Mouse (Mus musculus) spleen, embryonic (tissue): Measurements from ENCODE around the gene Mapk6.
"Not testable (repeated sequence)": the region's sequence is repeated elsewhere in the genome, so short reads cannot be mapped to it uniquely, and the experiment has no call there.

ENCODE experiments used
- CTCF ChIA-PET: fragments of 350-600 bp; sonication (Branson Sonifier 250); formaldehyde crosslinking; loops from one replicate; lab custom pipeline; 2022; lab: Charles Lee

Gene Mapk6

GRCm38 (mm10) chr9:75409852-75410378, at the start of gene Mapk6:
Mapk6 (minus strand) TSS chr9:75410005.
- CTCF ChIA-PET = interaction anchor here (1.2 to 1.8 kb wide), 2 partner anchors 24 to 27 kb away, joined by 7 read pairs; no protein-coding TSS in a partner anchor

GRCm38 (mm10) chr9:75455684-75456083, 45.9 kb upstream of the Mapk6 start:
- CTCF ChIA-PET = no interaction called here

- CTCF ChIA-PET = no interaction called here
These were observed 44.2 kb upstream of the Mapk6 start for GRCm38 (mm10) chr9:75453994-75454393.

- CTCF ChIA-PET = no interaction called here
These were observed 38.2 kb upstream of the Mapk6 start for GRCm38 (mm10) chr9:75448021-75448420.

GRCm38 (mm10) chr9:75446574-75446973, 36.8 kb upstream of the Mapk6 start:
- CTCF ChIA-PET = not testable (repeated sequence)

- CTCF ChIA-PET = no interaction called here
These were observed 35.2 kb upstream of the Mapk6 start for GRCm38 (mm10) chr9:75444981-75445380.

- CTCF ChIA-PET = interaction anchor here (0.9 kb wide), 1 partner anchor 11 kb away, joined by 7 read pairs; no protein-coding TSS in a partner anchor
These were observed 31.9 kb upstream of the Mapk6 start for GRCm38 (mm10) chr9:75441691-75442131.

GRCm38 (mm10) chr9:75440796-75441666, 31.2 kb upstream of the Mapk6 start, which contains the start of gene Leo1:
Leo1 (plus strand) TSS chr9:75441524.
- CTCF ChIA-PET = interaction anchor here (0.6 to 1.5 kb wide), 4 partner anchors 10 to 38 kb away, joined by 3 to 12 read pairs (median 5); no protein-coding TSS in a partner anchor

GRCm38 (mm10) chr9:75437653-75438385, 28.0 kb upstream of the Mapk6 start:
- CTCF ChIA-PET = interaction anchor here (0.9 to 1.0 kb wide), 2 partner anchors 28 to 31 kb away, joined by 7 to 12 read pairs; partner anchors contain the start of gene Mapk6

- CTCF ChIA-PET = interaction anchor here (0.6 to 1.4 kb wide), 2 partner anchors 33 to 74 kb away, joined by 4 read pairs; no protein-coding TSS in a partner anchor
These were observed 26.1 kb upstream of the Mapk6 start for GRCm38 (mm10) chr9:75435918-75436317.

- CTCF ChIA-PET = no interaction called here
These were observed 25.5 kb upstream of the Mapk6 start for GRCm38 (mm10) chr9:75435291-75435690.

GRCm38 (mm10) chr9:75434872-75435271, 25.1 kb upstream of the Mapk6 start:
- CTCF ChIA-PET = no interaction called here

- CTCF ChIA-PET = interaction anchor here (1.7 kb wide), 1 partner anchor 24 kb away, joined by 7 read pairs; the partner anchor contains the start of gene Mapk6
These were observed 24.5 kb upstream of the Mapk6 start for GRCm38 (mm10) chr9:75434172-75434793.

GRCm38 (mm10) chr9:75432694-75433093, 22.9 kb upstream of the Mapk6 start:
- CTCF ChIA-PET = interaction anchor here (1.1 to 1.7 kb wide), 2 partner anchors 23 to 71 kb away, joined by 4 to 7 read pairs; partner anchors contain the start of gene Mapk6

GRCm38 (mm10) chr9:75430822-75431621, 21.2 kb upstream of the Mapk6 start:
- CTCF ChIA-PET = interaction anchor here (0.9 kb wide), 1 partner anchor 10 kb away, joined by 7 read pairs; the partner anchor contains the start of gene Leo1

- CTCF ChIA-PET = interaction anchor here (0.7 kb wide), 1 partner anchor 24 kb away, joined by 9 read pairs; no protein-coding TSS in a partner anchor
These were observed 19.9 kb upstream of the Mapk6 start for GRCm38 (mm10) chr9:75429657-75430056.

GRCm38 (mm10) chr9:75429040-75429439, 19.2 kb upstream of the Mapk6 start:
- CTCF ChIA-PET = no interaction called here

- CTCF ChIA-PET = no interaction called here
These were observed 18.4 kb upstream of the Mapk6 start for GRCm38 (mm10) chr9:75428274-75428600.

GRCm38 (mm10) chr9:75427366-75428273, 17.8 kb upstream of the Mapk6 start:
- CTCF ChIA-PET = interaction anchor here (0.6 to 0.8 kb wide), 2 partner anchors 29 to 99 kb away, joined by 3 to 4 read pairs; no protein-coding TSS in a partner anchor
